24 mouse cellular contexts compared by ENCODE assay signal in genomic region chr17:83845538-83845937, GRCm38 (mm10). TPM values are rescaled to one million over a fixed set of nuclear protein-coding genes. Genes with fewer than 3 reads are reported as not detected.
DNase-seq lines count a peak whose midpoint lies in the region; ATAC-seq and TF ChIP-seq lines count a peak whose summit lies in the region.
"Had no signal": no experiment of that assay in that cellular context is flagged by ENCODE, and none has a peak within 500 bp of the region (broad histone marks: within the 10 kb centered on the region; RNA-seq: fewer than 3 reads in every experiment).

No protein-coding gene starts in this region.

- TF ChIP-seq EP300 in CH12.LX (IDR thresholded peaks at IDR 0.05; ENCODE audit: low read length): no peak

- peak overlapping the region; percentile 85 for H3K27ac ChIP-seq in CH12.LX (ENCODE audit: insufficient read depth, low read depth)
- H3K27ac ChIP-seq in liver, adult 2 months (replicated peaks; ENCODE audit: insufficient read depth, low read depth, low read length): peak overlapping the region; percentile 98
- H3K27ac ChIP-seq in liver, embryonic 16.5 days (ENCODE audit: low read length): peak overlapping the region; percentile 78
- H3K27ac ChIP-seq: heart, embryonic 13.5 days; hindbrain, embryonic 12.5 days; lung, embryonic 15.5 days had no signal

- DNase-seq in kidney, adult 8-10 months: peak; percentile 52 to 78
- no peak for DNase-seq in kidney, postnatal 10 days
- DNase-seq in CH12.LX (ENCODE audit: extremely low read depth): no peak
- DNase-seq in liver, adult 2 months (ENCODE audit: extremely low read depth, low read depth, low spot score): peak; percentile 96
- no peak for DNase-seq in thymus, postnatal 0 days (ENCODE audit: low spot score)
- no peak for DNase-seq in lung, postnatal 10 days
- DNase-seq: adrenal gland, postnatal 25 days; cerebellum, adult 9-10 months; gastrocnemius, postnatal 10 days; layer of hippocampus, postnatal 36 days; lung, postnatal 4 days; right cerebral cortex, adult 18-20 months; right cerebral cortex, postnatal 4 days; thymus, adult 18-20 months; thymus, postnatal 4 days had no signal

- H3K79me2 ChIP-seq in CH12.LX (replicated peaks; ENCODE audit: control insufficient read depth, extremely low read depth, insufficient read depth, poor library complexity, severe bottlenecking): no peaks in the 10 kb centered on the region; the same call in 1 of the 2 replicates
- H3K79me2 ChIP-seq in liver, adult 2 months (ENCODE audit: control insufficient read depth, insufficient read depth, low read length): peaks cover 7% of the 10 kb centered on the region; the same call in 1 of the 2 replicates

- peak; percentile 76 for ATAC-seq in liver, embryonic 16.5 days (ENCODE audit: low read depth)
- ATAC-seq: CD4-positive, CD25-positive, alpha-beta regulatory T cell, adult 4 months; forebrain, embryonic 14.5 days; intestine, postnatal 0 days; midbrain, embryonic 16.5 days had no signal

- H3K4me1 ChIP-seq in CH12.LX (ENCODE audit: control insufficient read depth in 1 of 2, insufficient read depth in 2 of 2): peaks cover 26 to 61% of the 10 kb centered on the region in 2 experiments
- H3K4me1 ChIP-seq in liver, adult 2 months (ENCODE audit: control insufficient read depth, insufficient read depth, low read length): peaks cover 47% of the 10 kb centered on the region
- H3K4me1 ChIP-seq in liver, embryonic 16.5 days (ENCODE audit: control insufficient read depth, low read depth, low read length): peaks cover 17% of the 10 kb centered on the region

- H3K27me3 ChIP-seq in CH12.LX (replicated peaks): no peaks in the 10 kb centered on the region
- no peaks in the 10 kb centered on the region for H3K27me3 ChIP-seq in liver, adult 2 months (ENCODE audit: control insufficient read depth, insufficient read depth, low read length)
- H3K27me3 ChIP-seq in liver, embryonic 16.5 days (ENCODE audit: control insufficient read depth, insufficient read depth, low read depth, low read length): no peaks in the 10 kb centered on the region
- H3K27me3 ChIP-seq: hindbrain, embryonic 12.5 days; limb, embryonic 12.5 days; lung, embryonic 15.5 days had no signal

- no peak for TF ChIP-seq CTCF in CH12.LX (conservative IDR thresholded peaks at IDR 0.05 in 1 of 2, IDR thresholded peaks at IDR 0.05 in 1 of 2; ENCODE audit: low read depth in 2 of 2, low read length in 2 of 2)
- no peak for TF ChIP-seq CTCF in liver, adult 2 months (IDR thresholded peaks at IDR 0.05; ENCODE audit: low read depth, low read length)

- no peaks in the 10 kb centered on the region for H3K9me3 ChIP-seq in CH12.LX (replicated peaks; ENCODE audit: low read length)
- H3K9me3 ChIP-seq in liver, embryonic 16.5 days (replicated peaks; ENCODE audit: control insufficient read depth, low read length): no peaks in the 10 kb centered on the region
- H3K9me3 ChIP-seq: heart, embryonic 13.5 days; hindbrain, embryonic 12.5 days; limb, embryonic 12.5 days; lung, embryonic 15.5 days had no signal

- dilution Hi-C loops in CH12.LX (cut with MboI; ENCODE audit: extremely low pct_ligation_motif_present, extremely low pct_unique_long_range_greater_than_20kb, low sequenced_read_pairs): no loop called here

- no peak for TF ChIP-seq RAD21 in CH12.LX (IDR thresholded peaks at IDR 0.05; ENCODE audit: low read depth, low read length)

- H3K9ac ChIP-seq in CH12.LX (ENCODE audit: insufficient read depth, low read depth): no peak overlapping the region
- H3K9ac ChIP-seq in liver, adult 2 months (ENCODE audit: low read depth, low read length): peak overlapping the region; percentile 82
- H3K9ac ChIP-seq in liver, embryonic 16.5 days (ENCODE audit: low read depth, low read length): peak overlapping the region; percentile 43
- H3K9ac ChIP-seq: heart, embryonic 13.5 days; hindbrain, embryonic 12.5 days; limb, embryonic 12.5 days; lung, embryonic 15.5 days had no signal

- H3K36me3 ChIP-seq in CH12.LX (replicated peaks in 1 of 2; ENCODE audit: control insufficient read depth in 1 of 2, insufficient read depth in 1 of 2, low read length in 1 of 2): peaks cover 4 to 45% of the 10 kb centered on the region in 2 experiments
- H3K36me3 ChIP-seq in liver, adult 2 months (ENCODE audit: control insufficient read depth, insufficient read depth, low read length): peaks cover 8% of the 10 kb centered on the region; the same call in 1 of the 2 replicates
- no peaks in the 10 kb centered on the region for H3K36me3 ChIP-seq in liver, embryonic 16.5 days (ENCODE audit: control insufficient read depth, insufficient read depth)
- H3K36me3 ChIP-seq: heart, embryonic 13.5 days; hindbrain, embryonic 12.5 days; limb, embryonic 12.5 days; lung, embryonic 15.5 days had no signal

- TF ChIP-seq POLR2A in CH12.LX (IDR thresholded peaks at IDR 0.05; ENCODE audit: low read depth, low read length): no peak
- TF ChIP-seq POLR2A in liver, adult 2 months (IDR thresholded peaks at IDR 0.05; ENCODE audit: extremely low read depth, insufficient read depth, low read length): 0 out of 2 replicates have a peak, but pooled peaks have one; percentile 28

- 12% methylated on average over 8 of the region's 8 CpGs for WGBS in liver, adult 2 months
- WGBS in liver, embryonic 16.5 days (ENCODE audit: insufficient replicate concordance): 50% methylated on average over 7 of the region's 8 CpGs

- H3K4me2 ChIP-seq in CH12.LX (ENCODE audit: insufficient read depth, low read depth, poor library complexity, severe bottlenecking): peak overlapping the region; percentile 22; the same call in 1 of the 2 replicates
- H3K4me2 ChIP-seq in liver, embryonic 16.5 days (ENCODE audit: low read depth, low read length): peak overlapping the region; percentile 31
- H3K4me2 ChIP-seq: heart, embryonic 13.5 days; hindbrain, embryonic 12.5 days; limb, embryonic 12.5 days; lung, embryonic 15.5 days had no signal

- in situ Hi-C loops in CH12.LX (cut with MboI; ENCODE audit: low pct_ligation_motif_present, low pct_unique_long_range_greater_than_20kb, low sequenced_read_pairs): no loop called here

- H3K4me3 ChIP-seq in CH12.LX (replicated peaks in 1 of 3; ENCODE audit: low read depth in 2 of 3, low read length in 2 of 3, poor library complexity in 1 of 3): peak overlapping the region in 1 of 3 experiments; percentile 59
- H3K4me3 ChIP-seq in liver, adult 2 months (ENCODE audit: insufficient read depth, low read depth, low read length): peak overlapping the region; percentile 68
- peak overlapping the region; percentile 36 for H3K4me3 ChIP-seq in liver, embryonic 16.5 days (ENCODE audit: low read depth, low read length)
- H3K4me3 ChIP-seq: heart, embryonic 13.5 days; hindbrain, embryonic 12.5 days; limb, embryonic 12.5 days; lung, embryonic 15.5 days had no signal

TF ChIP-seq in CH12.LX, 34 proteins besides CTCF, POLR2A, EP300 and RAD21:
- TF ChIP-seq MAX (IDR thresholded peaks at IDR 0.05; ENCODE audit: low read length): no peak
- TF ChIP-seq ZC3H11A (IDR thresholded peaks at IDR 0.05; ENCODE audit: low read depth, low read length): no peak
- no peak for TF ChIP-seq CHD1 (IDR thresholded peaks at IDR 0.05; ENCODE audit: low read depth, low read length)
- TF ChIP-seq RCOR1 (conservative IDR thresholded peaks at IDR 0.05; ENCODE audit: low read depth, low read length): no peak
- TF ChIP-seq TCF12 (IDR thresholded peaks at IDR 0.05; ENCODE audit: low read depth, low read length): no peak
- TF ChIP-seq MXI1 (IDR thresholded peaks at IDR 0.05; ENCODE audit: low read depth, low read length): no peak
- TF ChIP-seq MYC (IDR thresholded peaks at IDR 0.05; ENCODE audit: low read depth, low read length): no peak
- no peak for TF ChIP-seq ELF1 (IDR thresholded peaks at IDR 0.05; ENCODE audit: low read depth, low read length)
- TF ChIP-seq USF2 (conservative IDR thresholded peaks at IDR 0.05; ENCODE audit: low read depth, low read length): no peak
- no peak for TF ChIP-seq NELFE (IDR thresholded peaks at IDR 0.05; ENCODE audit: low read depth, low read length)
- no peak for TF ChIP-seq GABPA (IDR thresholded peaks at IDR 0.05; ENCODE audit: insufficient replicate concordance, low read depth, low read length)
- no peak for TF ChIP-seq KAT2A (IDR thresholded peaks at IDR 0.05; ENCODE audit: insufficient replicate concordance, low read length)

RNA-seq across cellular contexts. Expression of gene Haao, which starts 2.2 kb away (rescaled TPM):
- total RNA-seq in CH12.LX (2012; rRNA removed): 12.3 and 18.6 TPM in 2 replicates
- total RNA-seq in CH12.LX (2014; rRNA removed): 19.1 and 21.7 TPM in 2 replicates
- polyA plus RNA-seq in CH12.LX (2012; ENCODE audit: insufficient read length, low read depth): 30.6 and 33.8 TPM in 2 replicates
- 588 and 626 TPM in 2 replicates for total RNA-seq in liver, adult 2 months (2014; rRNA removed)
- 835 and 840 TPM in 2 replicates for polyA plus RNA-seq in liver, adult 2 months (2012; rRNA removed)
- polyA plus RNA-seq in liver, embryonic 16.5 days (2015; fragmentation: Nextera tagmentation; extraction: Ambion mirVana): 77.1 and 88.0 TPM in 2 replicates
- polyA plus RNA-seq in thymus, postnatal 0 days (2015; fragmentation: Nextera tagmentation; extraction: Ambion mirVana): 5.6 and 5.9 TPM in 2 replicates
- total RNA-seq: layer of hippocampus, postnatal 36 days had no signal

Comparison
In these comparisons a context has a peak if more than half of its experiments do, and no peak if none do; other contexts are left out.
1. DNase-seq: peak in kidney, adult 8-10 months (2 of 2) and liver, adult 2 months (single experiment); none in kidney, postnatal 10 days (single experiment), CH12.LX (single experiment), thymus, postnatal 0 days (single experiment) and lung, postnatal 10 days (single experiment).
2. Peak in every context shown above with its lines, with median percentiles within 50 percentile points of each other: H3K27ac ChIP-seq.